Mouse (Mus musculus): ENCODE data around the gene Resp18. TPM values are rescaled to one million over a fixed set of nuclear protein-coding genes. Genes with fewer than 3 reads are reported as not detected.

Gene Resp18
- polyA plus RNA-seq, 1 experiment from 2014 or later, result 13.4 TPM

DNA sequence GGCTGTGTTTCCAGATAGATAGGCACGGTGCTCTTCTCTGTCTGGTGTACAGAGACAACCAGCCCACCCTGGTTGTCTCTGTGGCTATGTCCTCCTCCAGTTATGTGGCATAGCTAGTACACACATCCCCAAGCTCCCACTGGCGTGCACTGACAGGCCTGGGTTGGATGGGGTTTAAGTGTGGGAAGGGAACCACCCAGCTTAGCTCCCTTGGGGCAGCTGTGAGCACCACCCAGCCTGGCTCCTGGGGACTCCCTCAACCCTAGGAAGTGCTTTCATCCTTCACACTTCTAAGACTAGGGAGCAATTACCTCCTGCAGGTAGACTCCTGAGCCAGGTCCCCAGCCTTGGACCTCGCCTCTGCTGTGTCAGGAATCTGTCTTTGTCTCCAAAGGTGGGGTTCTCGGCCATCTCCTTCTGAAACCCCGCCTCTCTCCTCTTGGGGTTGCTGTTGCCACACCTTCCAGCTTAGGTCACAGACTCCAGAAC lies 46.5 kb downstream of the Resp18 start, which contains the start of gene A630095N17Rik:
A630095N17Rik (minus strand) TSS at position 439 of the 489 bp plus-strand sequence.
- H3K9me3 ChIP-seq (ENCODE audit: control insufficient read depth, low read length), result no peaks in the 10 kb centered on the region
- DNase-seq (ENCODE audit: low spot score) (no peak), ATAC-seq (replicated peaks; ENCODE audit: low FRiP score, low TSS enrichment, low read depth) (no peak)
- 66% methylated on average over 5 of the region's 5 CpGs for WGBS
- no peak within 1 kb of the TSS for H3K9ac ChIP-seq (ENCODE audit: low read length)
- no peaks in the 10 kb centered on the region; the same call in 1 of the 2 replicates for H3K4me1 ChIP-seq (replicated peaks; ENCODE audit: control insufficient read depth, insufficient read depth, low read length)
- no peak within 1 kb of the TSS for H3K4me2 ChIP-seq (ENCODE audit: low read length)
- no peaks in the 10 kb centered on the region for H3K27me3 ChIP-seq (replicated peaks; ENCODE audit: control insufficient read depth, insufficient read depth, low read length)
- no peaks in the 10 kb centered on the region for H3K36me3 ChIP-seq (ENCODE audit: control insufficient read depth, insufficient read depth, low read length)
- no peak within 1 kb of the TSS for H3K27ac ChIP-seq (ENCODE audit: low read depth)
- no peak within 1 kb of the TSS for H3K4me3 ChIP-seq (ENCODE audit: low read depth, low read length)

DNA sequence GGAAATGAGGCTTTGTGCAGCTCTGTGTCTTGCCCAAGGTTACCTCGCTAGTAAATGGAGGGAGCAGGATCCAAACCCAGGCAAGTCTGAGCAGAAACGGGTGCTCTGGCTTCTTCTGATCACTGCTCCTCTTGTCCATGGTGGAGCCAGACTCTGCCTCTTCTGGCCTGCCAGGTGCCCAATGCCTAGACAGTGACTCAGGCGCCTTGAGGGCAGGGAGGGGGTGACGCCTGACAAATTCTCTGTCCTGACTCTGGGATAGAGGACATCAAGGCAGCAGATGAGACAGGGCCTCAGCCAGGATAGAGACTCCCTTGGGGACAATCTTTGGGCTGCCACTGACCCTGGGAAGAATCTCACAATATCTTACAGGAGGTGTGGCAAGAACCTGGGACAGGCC lies 47.0 kb downstream of the Resp18 start:
- ATAC-seq (replicated peaks; ENCODE audit: low FRiP score, low TSS enrichment, low read depth) (no peak), DNase-seq (ENCODE audit: low spot score) (no peak)
- Histone ChIP-seq H3K4me2 (ENCODE audit: low read length) (no peak overlapping the region), H3K4me3 (ENCODE audit: low read depth, low read length) (no peak overlapping the region), H3K4me1 (replicated peaks; ENCODE audit: control insufficient read depth, insufficient read depth, low read length) (no peaks in the 10 kb centered on the region; the same call in 1 of the 2 replicates), H3K36me3 (ENCODE audit: control insufficient read depth, insufficient read depth, low read length) (no peaks in the 10 kb centered on the region), H3K27ac (ENCODE audit: low read depth) (no peak overlapping the region), H3K27me3 (replicated peaks; ENCODE audit: control insufficient read depth, insufficient read depth, low read length) (no peaks in the 10 kb centered on the region), H3K9ac (ENCODE audit: low read length) (no peak overlapping the region), H3K9me3 (ENCODE audit: control insufficient read depth, low read length) (no peaks in the 10 kb centered on the region)
- WGBS, result 76% methylated on average over 4 of the region's 4 CpGs

DNA sequence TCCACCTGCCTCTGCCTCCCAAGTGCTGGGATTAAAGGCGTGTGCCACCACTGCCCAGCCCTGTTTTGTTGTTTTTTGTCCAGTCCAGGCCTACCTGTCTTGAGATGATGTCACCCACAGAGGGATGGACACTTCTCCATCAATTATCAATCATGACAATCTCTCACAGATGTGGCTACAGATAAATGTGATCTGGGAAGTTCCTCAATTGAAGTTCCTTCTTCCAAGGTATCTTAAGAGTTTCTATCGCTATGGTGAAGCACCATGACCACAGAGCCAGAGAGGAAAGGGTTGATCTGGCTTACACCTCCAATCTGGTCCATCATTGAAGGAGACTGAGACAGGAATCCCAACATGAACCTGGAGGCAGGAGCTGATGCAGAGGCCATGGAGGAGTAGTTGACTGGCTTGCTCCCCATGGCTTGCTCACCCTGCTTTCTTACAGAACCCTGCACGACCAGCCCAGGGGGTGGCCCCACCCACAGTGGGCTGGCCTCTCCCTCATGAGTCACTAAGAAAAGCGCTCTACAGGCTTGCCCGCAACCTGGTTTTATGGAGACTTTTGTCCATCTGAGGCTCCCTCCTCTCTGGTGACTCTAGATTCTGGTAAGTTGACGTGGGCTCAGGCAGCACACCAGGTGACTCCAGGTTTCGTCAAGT lies 47.8 kb downstream of the Resp18 start:
- no peak overlapping the region for H3K9ac ChIP-seq (ENCODE audit: low read length)
- H3K9me3 ChIP-seq (ENCODE audit: control insufficient read depth, low read length), result no peaks in the 10 kb centered on the region
- no peaks in the 10 kb centered on the region for H3K36me3 ChIP-seq (ENCODE audit: control insufficient read depth, insufficient read depth, low read length)
- H3K27ac ChIP-seq (ENCODE audit: low read depth), result no peak overlapping the region
- H3K4me1 ChIP-seq (replicated peaks; ENCODE audit: control insufficient read depth, insufficient read depth, low read length), result no peaks in the 10 kb centered on the region
- DNase-seq (ENCODE audit: low spot score) (no peak), ATAC-seq (replicated peaks; ENCODE audit: low FRiP score, low TSS enrichment, low read depth) (no peak)
- no peak overlapping the region for H3K4me2 ChIP-seq (ENCODE audit: low read length)
- WGBS, result 72% methylated on average over 7 of the region's 7 CpGs
- no peak overlapping the region for H3K4me3 ChIP-seq (ENCODE audit: low read depth, low read length)
- H3K27me3 ChIP-seq (replicated peaks; ENCODE audit: control insufficient read depth, insufficient read depth, low read length), result no peaks in the 10 kb centered on the region

DNA sequence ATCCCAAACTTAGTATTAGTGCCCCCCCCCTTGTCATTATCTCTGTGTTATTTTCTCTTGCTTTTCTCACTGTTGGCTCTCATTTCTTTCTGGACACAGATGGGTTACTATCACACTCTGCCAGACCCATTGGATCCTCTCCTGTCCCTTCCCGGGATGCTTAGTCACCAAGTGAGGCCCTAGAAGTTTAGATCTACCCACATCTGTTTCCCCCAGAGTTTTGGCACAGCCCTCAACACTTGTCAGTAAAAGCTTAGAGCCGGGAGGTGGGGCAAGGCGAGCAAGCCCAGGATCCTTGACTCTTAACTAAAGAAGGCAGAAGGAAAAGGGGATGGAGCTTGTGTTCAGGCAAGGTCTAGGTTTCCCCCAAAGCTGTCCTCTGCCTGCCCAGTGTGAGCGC lies 49.1 kb downstream of the Resp18 start:
- Histone ChIP-seq H3K4me2 (ENCODE audit: low read length) (no peak overlapping the region), H3K9me3 (ENCODE audit: control insufficient read depth, low read length) (no peaks in the 10 kb centered on the region), H3K27ac (ENCODE audit: low read depth) (no peak overlapping the region), H3K36me3 (ENCODE audit: control insufficient read depth, insufficient read depth, low read length) (no peaks in the 10 kb centered on the region), H3K4me3 (ENCODE audit: low read depth, low read length) (no peak overlapping the region), H3K4me1 (replicated peaks; ENCODE audit: control insufficient read depth, insufficient read depth, low read length) (no peaks in the 10 kb centered on the region), H3K9ac (ENCODE audit: low read length) (no peak overlapping the region), H3K27me3 (replicated peaks; ENCODE audit: control insufficient read depth, insufficient read depth, low read length) (no peaks in the 10 kb centered on the region)
- no peak for DNase-seq (ENCODE audit: low spot score)
- ATAC-seq (replicated peaks; ENCODE audit: low FRiP score, low TSS enrichment, low read depth), result no peak
- WGBS, result 67% methylated on average over 4 of the region's 4 CpGs

DNA sequence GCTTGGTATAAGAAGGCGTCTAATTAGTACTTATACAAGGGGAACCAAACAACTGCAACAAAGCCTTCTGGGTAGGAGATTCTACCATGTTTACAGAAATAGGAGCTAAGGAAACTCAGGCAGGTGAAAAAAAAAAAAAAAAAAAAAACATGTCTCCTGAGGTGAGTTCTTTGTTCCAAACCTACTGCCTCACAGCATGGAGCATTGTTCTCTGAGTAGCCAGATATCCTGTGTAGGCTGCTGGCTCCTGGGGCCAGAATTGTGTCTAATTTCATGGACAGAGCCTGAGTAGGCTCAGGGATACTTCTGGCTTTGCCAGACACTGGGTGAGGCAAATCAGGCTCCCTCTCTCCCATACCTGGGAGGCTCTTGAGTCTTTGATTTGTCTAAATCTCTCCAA lies 50.6 kb downstream of the Resp18 start:
- Histone ChIP-seq H3K4me1 (replicated peaks; ENCODE audit: control insufficient read depth, insufficient read depth, low read length) (no peaks in the 10 kb centered on the region), H3K27ac (ENCODE audit: low read depth) (no peak overlapping the region), H3K4me3 (ENCODE audit: low read depth, low read length) (no peak overlapping the region), H3K36me3 (ENCODE audit: control insufficient read depth, insufficient read depth, low read length) (no peaks in the 10 kb centered on the region), H3K9ac (ENCODE audit: low read length) (no peak overlapping the region), H3K27me3 (replicated peaks; ENCODE audit: control insufficient read depth, insufficient read depth, low read length) (no peaks in the 10 kb centered on the region), H3K9me3 (ENCODE audit: control insufficient read depth, low read length) (no peaks in the 10 kb centered on the region), H3K4me2 (ENCODE audit: low read length) (no peak overlapping the region)
- DNase-seq (ENCODE audit: low spot score), result no peak
- ATAC-seq (replicated peaks; ENCODE audit: low FRiP score, low TSS enrichment, low read depth), result no peak
- 80% methylated on average over 1 of the region's 1 CpGs for WGBS

DNA sequence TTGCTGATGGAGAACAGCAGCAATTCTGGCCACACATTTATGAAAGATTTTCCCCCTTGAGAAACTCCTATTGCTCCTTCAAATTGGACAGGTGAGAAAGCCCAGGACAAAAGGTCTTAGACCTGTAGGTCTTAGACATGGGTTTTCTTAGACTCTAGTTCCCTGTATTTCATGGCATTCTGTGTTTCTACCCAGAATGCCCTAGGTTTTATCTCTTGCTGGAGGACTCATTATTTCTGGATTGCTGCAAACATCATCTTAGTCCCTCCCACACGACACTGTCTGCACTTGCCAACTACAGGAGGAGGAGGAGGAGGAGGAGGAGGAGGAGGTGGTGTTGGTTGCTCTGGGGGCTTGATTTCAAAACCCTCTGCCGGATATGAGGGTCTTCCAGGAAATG lies 52.1 kb downstream of the Resp18 start:
- Histone ChIP-seq H3K9ac (ENCODE audit: low read length) (no peak overlapping the region), H3K4me2 (ENCODE audit: low read length) (no peak overlapping the region), H3K36me3 (ENCODE audit: control insufficient read depth, insufficient read depth, low read length) (no peaks in the 10 kb centered on the region), H3K27ac (ENCODE audit: low read depth) (no peak overlapping the region), H3K4me1 (replicated peaks; ENCODE audit: control insufficient read depth, insufficient read depth, low read length) (no peaks in the 10 kb centered on the region), H3K9me3 (ENCODE audit: control insufficient read depth, low read length) (no peaks in the 10 kb centered on the region), H3K4me3 (ENCODE audit: low read depth, low read length) (no peak overlapping the region), H3K27me3 (replicated peaks; ENCODE audit: control insufficient read depth, insufficient read depth, low read length) (peaks cover 4% of the 10 kb centered on the region)
- 58% methylated on average over 2 of the region's 2 CpGs for WGBS
- DNase-seq (ENCODE audit: low spot score), result no peak
- ATAC-seq (replicated peaks; ENCODE audit: low FRiP score, low TSS enrichment, low read depth), result no peak

DNA sequence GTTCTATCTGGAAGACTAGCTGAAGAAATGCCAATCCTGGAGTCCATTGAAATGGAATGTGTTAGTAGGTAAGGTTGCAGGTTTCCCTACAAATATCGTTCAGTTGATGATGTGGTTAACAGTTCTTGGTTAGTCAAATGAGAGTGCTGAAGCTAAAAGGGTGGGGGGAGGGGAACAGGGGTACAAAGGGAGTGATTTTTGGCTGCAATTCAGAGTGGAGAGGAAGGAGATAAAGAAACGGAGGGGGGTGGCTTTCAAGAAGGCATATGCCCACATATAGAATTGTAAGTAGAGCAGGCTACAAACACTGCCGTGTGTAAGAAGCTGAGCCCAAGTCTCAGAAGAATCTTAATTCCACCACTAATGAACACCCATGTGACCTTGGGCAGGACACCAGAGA lies 52.7 kb downstream of the Resp18 start:
- no peak overlapping the region for H3K27ac ChIP-seq (ENCODE audit: low read depth)
- ATAC-seq (replicated peaks; ENCODE audit: low FRiP score, low TSS enrichment, low read depth) (no peak), DNase-seq (ENCODE audit: low spot score) (no peak)
- no peak overlapping the region for H3K9ac ChIP-seq (ENCODE audit: low read length)
- no peak overlapping the region for H3K4me3 ChIP-seq (ENCODE audit: low read depth, low read length)
- H3K4me2 ChIP-seq (ENCODE audit: low read length), result no peak overlapping the region
- whole genome bisulfite sequencing, result 79% methylated on average over 3 of the region's 3 CpGs
- no peaks in the 10 kb centered on the region for H3K36me3 ChIP-seq (ENCODE audit: control insufficient read depth, insufficient read depth, low read length)
- no peaks in the 10 kb centered on the region for H3K4me1 ChIP-seq (replicated peaks; ENCODE audit: control insufficient read depth, insufficient read depth, low read length)
- H3K9me3 ChIP-seq (ENCODE audit: control insufficient read depth, low read length), result no peaks in the 10 kb centered on the region
- H3K27me3 ChIP-seq (replicated peaks; ENCODE audit: control insufficient read depth, insufficient read depth, low read length), result peaks cover 10% of the 10 kb centered on the region

DNA sequence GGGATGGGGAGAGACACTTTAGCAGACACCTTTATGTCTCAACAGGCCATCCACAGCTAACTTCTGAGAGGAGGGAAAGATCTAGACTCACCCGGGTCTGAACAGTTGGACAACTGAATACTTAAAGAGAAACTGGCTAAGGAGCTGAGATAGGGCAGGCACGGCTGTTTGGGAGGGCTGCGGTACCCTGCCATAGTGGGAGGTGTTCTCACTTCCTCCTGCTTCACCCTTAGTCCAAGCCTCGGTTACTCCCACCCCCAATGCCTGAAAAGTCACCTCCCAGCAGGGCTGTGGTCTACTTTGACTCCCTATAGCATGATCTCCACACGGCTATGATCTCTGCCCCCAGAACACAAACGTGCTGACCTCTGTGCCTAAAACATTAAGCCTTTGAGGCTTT lies 54.7 kb downstream of the Resp18 start:
- DNase-seq (ENCODE audit: low spot score), result no peak
- Histone ChIP-seq H3K4me1 (replicated peaks; ENCODE audit: control insufficient read depth, insufficient read depth, low read length) (peaks cover 5% of the 10 kb centered on the region), H3K4me2 (ENCODE audit: low read length) (no peak overlapping the region), H3K27ac (ENCODE audit: low read depth) (no peak overlapping the region), H3K36me3 (ENCODE audit: control insufficient read depth, insufficient read depth, low read length) (no peaks in the 10 kb centered on the region), H3K27me3 (replicated peaks; ENCODE audit: control insufficient read depth, insufficient read depth, low read length) (peaks cover 29% of the 10 kb centered on the region), H3K4me3 (ENCODE audit: low read depth, low read length) (no peak overlapping the region), H3K9me3 (ENCODE audit: control insufficient read depth, low read length) (no peaks in the 10 kb centered on the region), H3K9ac (ENCODE audit: low read length) (no peak overlapping the region)
- 71% methylated on average over 6 of the region's 6 CpGs for WGBS
- no peak for ATAC-seq (replicated peaks; ENCODE audit: low FRiP score, low TSS enrichment, low read depth)

DNA sequence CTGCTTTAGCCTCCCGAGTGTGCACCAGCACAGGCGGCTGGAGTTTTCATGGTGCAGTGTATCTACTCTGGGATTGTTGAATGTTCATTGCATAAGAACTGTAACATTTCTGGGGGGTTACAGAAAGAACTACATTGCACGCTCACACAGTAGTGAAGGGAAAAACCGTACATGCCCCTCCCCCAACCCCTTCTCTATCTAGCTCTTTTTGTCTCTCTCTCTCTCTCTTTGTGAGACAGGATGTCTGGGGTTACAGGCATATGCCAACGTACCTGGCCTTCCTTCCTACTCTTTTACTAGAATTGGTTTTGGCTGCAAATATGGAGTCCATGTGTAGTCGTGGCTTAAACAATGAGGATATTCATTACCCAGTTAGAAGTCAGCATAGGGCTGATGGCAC lies 55.3 kb downstream of the Resp18 start:
- Histone ChIP-seq H3K27ac (ENCODE audit: low read depth) (no peak overlapping the region), H3K4me3 (ENCODE audit: low read depth, low read length) (no peak overlapping the region), H3K9me3 (ENCODE audit: control insufficient read depth, low read length) (no peaks in the 10 kb centered on the region), H3K36me3 (ENCODE audit: control insufficient read depth, insufficient read depth, low read length) (no peaks in the 10 kb centered on the region), H3K4me1 (replicated peaks; ENCODE audit: control insufficient read depth, insufficient read depth, low read length) (peaks cover 5% of the 10 kb centered on the region), H3K4me2 (ENCODE audit: low read length) (no peak overlapping the region), H3K9ac (ENCODE audit: low read length) (no peak overlapping the region), H3K27me3 (replicated peaks; ENCODE audit: control insufficient read depth, insufficient read depth, low read length) (peaks cover 35% of the 10 kb centered on the region)
- ATAC-seq (replicated peaks; ENCODE audit: low FRiP score, low TSS enrichment, low read depth) (no peak), DNase-seq (ENCODE audit: low spot score) (no peak)
- 85% methylated on average over 6 of the region's 6 CpGs for WGBS

Measured in intestine, embryonic 14.5 days (tissue).